Mouse (Mus musculus) cortical plate, adult 2 months (tissue): ENCODE measurements around the gene Gxylt2. TPM values are rescaled to one million over a fixed set of nuclear protein-coding genes. Genes with fewer than 3 reads are reported as not detected.

Experiments used
- H3K27ac ChIP-seq: fragments of 200-500 bp; 2 replicates; pipeline ENCODE4 v1.5.1; 2012; ENCODE audit warnings: low read length, control low read depth, inconsistent platforms; ENCODE audit not compliant: insufficient read depth
- H3K4me1 ChIP-seq: fragments of 200-500 bp; 2 replicates; pipeline ENCODE4 v1.6.1; 2011; ENCODE audit warnings: low read length; ENCODE audit not compliant: control insufficient read depth, insufficient read depth
- H3K4me3 ChIP-seq: fragments of 200-500 bp; 2 replicates; pipeline ENCODE4 v1.5.1; 2011; ENCODE audit warnings: mild to moderate bottlenecking, low read length, control low read depth; ENCODE audit not compliant: insufficient read depth
- CTCF ChIP-seq: fragments of 200-500 bp; IDR thresholded peaks from 2 replicates; pipeline ENCODE4 v1.5.1; 2011; ENCODE audit warnings: mild to moderate bottlenecking, control low read depth, low read length; ENCODE audit not compliant: insufficient read depth; ENCODE audit errors: extremely low read depth
- POLR2A ChIP-seq: fragments of 200-500 bp; IDR thresholded peaks from 2 replicates; pipeline ENCODE4 v1.6.1; 2011; ENCODE audit warnings: mild to moderate bottlenecking, low read length, control low read depth; ENCODE audit not compliant: insufficient read depth; ENCODE audit errors: extremely low read depth
- polyA plus RNA-seq: library from polyadenylated mRNA; depleted of rRNA; stranded (reverse); fragments of >200 nt; gene quantifications from 2 replicates; pipeline ENCODE4 v1.2.3, GENCODE M21; 2012

Gxylt2 gene
- polyA plus RNA-seq, 1 experiment = 0.77 TPM

- H3K27ac ChIP-seq = no peak overlapping the region
- no peak overlapping the region for H3K4me3 ChIP-seq
- H3K4me1 ChIP-seq = no peaks in the 10 kb centered on the region; the same call in 1 of the 2 replicates
- TF ChIP-seq CTCF = no peak
- no peak for TF ChIP-seq POLR2A
Observed at GRCm38 (mm10) chr6:100732376-100733021, 28.0 kb downstream of the Gxylt2 start.

DNA sequence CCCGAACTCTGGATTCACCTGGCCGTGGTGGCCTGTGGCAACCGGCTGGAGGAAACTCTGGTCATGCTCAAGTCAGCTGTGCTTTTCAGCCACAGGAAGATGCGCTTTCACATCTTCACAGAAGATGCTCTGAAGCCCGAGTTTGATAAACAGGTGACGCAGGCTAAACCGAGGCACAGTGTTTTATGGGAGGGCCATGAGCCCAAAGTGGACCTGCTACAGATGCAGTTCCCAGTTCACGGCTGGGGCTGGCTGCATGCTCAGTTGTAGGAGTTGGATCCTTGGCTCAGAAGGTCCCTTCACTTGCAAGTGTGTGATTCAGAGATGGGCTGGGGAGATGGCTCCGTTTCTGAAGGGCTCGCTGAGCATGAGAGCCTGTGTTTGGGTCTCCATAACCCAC, 28.7 kb downstream of the Gxylt2 start:
- H3K4me1 ChIP-seq = no peaks in the 10 kb centered on the region; the same call in 1 of the 2 replicates
- TF ChIP-seq POLR2A = no peak
- TF ChIP-seq CTCF = no peak
- no peak overlapping the region for H3K4me3 ChIP-seq
- no peak overlapping the region for H3K27ac ChIP-seq

DNA sequence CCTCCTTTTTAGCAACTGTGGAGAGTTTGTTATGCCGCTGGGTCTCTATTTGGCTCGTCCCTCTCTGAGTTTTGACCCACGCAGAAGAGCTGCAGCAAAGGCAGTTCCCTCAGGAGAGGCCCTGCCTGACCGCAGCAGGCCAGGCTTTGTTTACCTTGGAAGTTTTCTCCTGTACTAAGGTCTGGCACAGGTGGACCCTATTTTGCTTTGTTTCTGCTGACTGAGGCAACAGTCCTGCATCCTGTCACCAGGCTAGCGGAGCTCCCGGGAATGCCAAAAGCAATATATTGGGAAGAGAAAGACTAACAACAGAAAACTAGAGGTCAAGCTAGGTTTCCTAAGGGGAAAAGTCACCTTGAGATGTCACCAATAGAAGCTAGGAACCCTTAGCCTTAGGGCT, 29.8 kb downstream of the Gxylt2 start:
- TF ChIP-seq POLR2A = no peak
- no peak for TF ChIP-seq CTCF
- no peak overlapping the region for H3K27ac ChIP-seq
- H3K4me3 ChIP-seq = no peak overlapping the region
- no peaks in the 10 kb centered on the region; the same call in 1 of the 2 replicates for H3K4me1 ChIP-seq

GRCm38 (mm10) chr6:100758431-100759208, 54.1 kb downstream of the Gxylt2 start:
- TF ChIP-seq POLR2A (no peak), CTCF (no peak)
- no peak overlapping the region for H3K27ac ChIP-seq
- H3K4me3 ChIP-seq = no peak overlapping the region
- no peaks in the 10 kb centered on the region for H3K4me1 ChIP-seq

DNA sequence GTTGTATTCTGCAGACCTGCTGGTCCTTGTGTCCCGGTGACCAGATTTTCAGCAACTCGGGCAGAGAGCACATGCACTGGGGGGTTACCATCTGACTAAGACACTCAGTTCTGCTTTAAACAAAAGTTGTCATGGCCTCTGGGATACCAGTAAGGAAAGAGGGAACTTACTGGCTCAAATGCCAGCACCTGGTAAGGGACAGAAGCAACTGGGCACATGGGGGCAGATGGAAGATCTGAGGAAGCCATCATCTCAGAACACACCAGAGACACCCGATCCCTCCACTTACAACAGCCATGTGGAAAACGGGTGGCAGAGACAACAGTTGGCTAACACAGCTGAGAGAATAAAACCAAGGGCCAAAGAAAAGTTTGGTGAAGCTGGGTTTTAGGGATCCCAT, 63.2 kb downstream of the Gxylt2 start:
- TF ChIP-seq CTCF = no peak
- no peak for TF ChIP-seq POLR2A
- no peak overlapping the region for H3K27ac ChIP-seq
- H3K4me1 ChIP-seq = no peaks in the 10 kb centered on the region
- no peak overlapping the region for H3K4me3 ChIP-seq

GRCm38 (mm10) chr6:100775923-100776505, 71.5 kb downstream of the Gxylt2 start:
- Histone ChIP-seq H3K27ac (no peak overlapping the region), H3K4me3 (no peak overlapping the region), H3K4me1 (no peaks in the 10 kb centered on the region)
- TF ChIP-seq CTCF (no peak), POLR2A (no peak)

- no peaks in the 10 kb centered on the region for H3K4me1 ChIP-seq
- H3K4me3 ChIP-seq = no peak overlapping the region
- TF ChIP-seq CTCF (no peak), POLR2A (no peak)
- no peak overlapping the region for H3K27ac ChIP-seq
Observed at GRCm38 (mm10) chr6:100778595-100778994, 74.1 kb downstream of the Gxylt2 start.

DNA sequence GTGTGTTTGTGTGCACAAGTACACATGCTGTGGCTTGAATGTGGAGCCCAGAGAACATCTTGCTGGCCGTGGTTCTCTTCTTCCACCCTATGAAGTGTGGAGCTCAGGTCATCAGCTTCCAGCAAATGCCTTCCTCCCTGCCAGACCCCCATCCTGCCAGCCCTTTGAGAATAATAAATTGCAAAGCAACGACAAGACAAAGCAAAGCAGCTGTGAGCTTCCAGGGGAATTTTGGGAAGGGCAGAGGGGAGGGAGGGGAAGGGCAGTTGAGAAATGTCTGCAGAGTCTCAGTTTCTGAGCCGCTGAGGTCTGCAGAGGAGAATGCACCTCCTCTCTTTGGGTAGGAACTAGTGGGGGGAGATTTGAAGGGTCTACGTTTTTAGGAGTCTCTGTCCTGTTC, 75.9 kb downstream of the Gxylt2 start:
- TF ChIP-seq CTCF (no peak), POLR2A (no peak)
- no peaks in the 10 kb centered on the region for H3K4me1 ChIP-seq
- H3K27ac ChIP-seq = no peak overlapping the region
- H3K4me3 ChIP-seq = no peak overlapping the region

- no peak overlapping the region for H3K4me3 ChIP-seq
Observed at GRCm38 (mm10) chr6:100781644-100782043, 77.1 kb downstream of the Gxylt2 start.

More at GRCm38 (mm10) chr6:100781644-100782043, 77.1 kb downstream of the Gxylt2 start:
- TF ChIP-seq POLR2A (no peak), CTCF (no peak)
- Histone ChIP-seq H3K27ac (no peak overlapping the region), H3K4me1 (no peaks in the 10 kb centered on the region)
